8 mouse cellular contexts compared by ENCODE assay signal in the genomic region with DNA sequence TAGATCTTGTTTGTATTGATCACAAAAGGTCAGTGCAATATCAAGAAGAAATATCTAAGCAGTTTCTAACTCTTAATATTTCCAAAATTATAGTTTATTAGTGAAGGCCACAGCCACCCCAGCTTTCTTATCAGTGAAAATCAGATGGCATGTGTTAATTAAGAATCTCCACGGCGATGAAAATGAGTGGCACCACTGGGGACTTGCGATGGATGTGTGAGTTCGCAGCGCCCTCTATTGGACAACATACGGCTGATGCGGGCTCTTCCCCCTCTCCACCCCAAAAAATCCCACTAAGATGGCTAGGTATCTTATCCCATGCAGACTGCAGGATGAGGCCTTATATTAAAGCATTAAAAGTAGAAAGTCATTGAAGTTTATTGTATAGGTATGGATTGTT. TPM values are rescaled to one million over a fixed set of nuclear protein-coding genes. Genes with fewer than 3 reads are reported as not detected.
A peak's percentile ranks its signal among the peaks of the same experiment; 100 is the strongest.
DNase-seq lines count a peak whose midpoint lies in the region; ATAC-seq and TF ChIP-seq lines count a peak whose summit lies in the region.

No protein-coding gene starts in this region.

- no peaks in the 10 kb centered on the region for H3K27me3 ChIP-seq in testis, adult 2 months (ENCODE audit: control insufficient read depth, insufficient read depth, low read length)
- H3K27me3 ChIP-seq in forebrain, embryonic 16.5 days (replicated peaks; ENCODE audit: control insufficient read depth, insufficient read depth, low read length) = no peaks in the 10 kb centered on the region
- no peaks in the 10 kb centered on the region for H3K27me3 ChIP-seq in myocyte (ENCODE audit: control insufficient read depth, insufficient read depth, insufficient read length)

- DNase-seq in CD4-positive, CD25-positive, alpha-beta regulatory T cell, adult 2 months (ENCODE audit: low read depth, low spot score) = peak; percentile 65
- no peak for DNase-seq in testis, postnatal 14 days (ENCODE audit: low spot score)
- peak; percentile 11 to 31 for DNase-seq in layer of hippocampus, adult 8-10 months (ENCODE audit: low spot score in 2 of 2)
- DNase-seq in testis, postnatal 10 days (ENCODE audit: low spot score) = no peak

- H3K4me3 ChIP-seq in testis, adult 2 months (ENCODE audit: control insufficient read depth, low read depth, low read length) = no peak overlapping the region
- no peak overlapping the region for H3K4me3 ChIP-seq in forebrain, embryonic 16.5 days (replicated peaks; ENCODE audit: low read length)
- no peak overlapping the region for H3K4me3 ChIP-seq in myocyte

- ATAC-seq in CD4-positive, CD25-positive, alpha-beta regulatory T cell, adult 4 months = no peak
- ATAC-seq in forebrain, embryonic 16.5 days = peak; percentile 84

- peak; percentile 36; the same call in 1 of the 2 replicates for TF ChIP-seq CTCF in testis, adult 2 months (IDR thresholded peaks at IDR 0.05; ENCODE audit: control insufficient read depth, insufficient read depth, insufficient replicate concordance, low read depth, low read length)

- H3K27ac ChIP-seq in testis, adult 2 months (ENCODE audit: control insufficient read depth, insufficient read depth, low read depth, low read length) = no peak overlapping the region
- no peak overlapping the region for H3K27ac ChIP-seq in forebrain, embryonic 16.5 days (ENCODE audit: low read length)

- H3ac ChIP-seq in myocyte (ENCODE audit: control insufficient read depth, insufficient read length) = no peak overlapping the region

- no peaks in the 10 kb centered on the region for H3K9me3 ChIP-seq in forebrain, embryonic 16.5 days (ENCODE audit: control insufficient read depth, low read length)

- H3K79me2 ChIP-seq in myocyte (ENCODE audit: control insufficient read depth, insufficient read depth) = no peaks in the 10 kb centered on the region

- 3% methylated on average over 7 of the region's 7 CpGs for WGBS in forebrain, embryonic 16.5 days

- H3K9ac ChIP-seq in forebrain, embryonic 16.5 days (replicated peaks; ENCODE audit: low read depth, low read length) = no peak overlapping the region

- no peaks in the 10 kb centered on the region for H3K4me1 ChIP-seq in testis, adult 2 months (ENCODE audit: control insufficient read depth, insufficient read depth, low read length)
- H3K4me1 ChIP-seq in forebrain, embryonic 16.5 days (replicated peaks; ENCODE audit: control insufficient read depth, insufficient read depth, low read length) = no peaks in the 10 kb centered on the region

- no peaks in the 10 kb centered on the region for H3K36me3 ChIP-seq in testis, adult 2 months (ENCODE audit: control insufficient read depth, insufficient read depth, low read length)
- H3K36me3 ChIP-seq in forebrain, embryonic 16.5 days (ENCODE audit: control insufficient read depth, insufficient read depth) = no peaks in the 10 kb centered on the region
- H3K36me3 ChIP-seq in myocyte (ENCODE audit: control insufficient read depth, insufficient read depth) = no peaks in the 10 kb centered on the region

- TF ChIP-seq POLR2A in testis, adult 2 months (IDR thresholded peaks at IDR 0.05; ENCODE audit: control insufficient read depth, low read depth, low read length) = no peak
- TF ChIP-seq POLR2A in myocyte (IDR thresholded peaks at IDR 0.05; ENCODE audit: insufficient read length, low read depth) = no peak

- H3K4me2 ChIP-seq in forebrain, embryonic 16.5 days (ENCODE audit: low read length) = no peak overlapping the region
- H3K4me2 ChIP-seq in myocyte (ENCODE audit: low read depth) = peak overlapping the region; percentile 36

TF ChIP-seq in myocyte, 11 proteins besides CTCF, POLR2A, EP300 and RAD21:
- TF ChIP-seq MYOG (IDR thresholded peaks at IDR 0.05; ENCODE audit: control insufficient read depth in 1 of 3, insufficient read depth in 1 of 3, insufficient read length in 2 of 3, low read depth in 2 of 3) = no peak
- TF ChIP-seq MAX (IDR thresholded peaks at IDR 0.05; ENCODE audit: low read depth) = no peak
- no peak for TF ChIP-seq CEBPB (IDR thresholded peaks at IDR 0.05; ENCODE audit: insufficient read depth, poor library complexity, severe bottlenecking)
- TF ChIP-seq POLR2AphosphoS2 (IDR thresholded peaks at IDR 0.05; ENCODE audit: insufficient read length, low read depth) = no peak
- no peak for TF ChIP-seq REST (IDR thresholded peaks at IDR 0.05; ENCODE audit: insufficient read depth, insufficient read length)
- TF ChIP-seq TCF12 (IDR thresholded peaks at IDR 0.05; ENCODE audit: insufficient read depth, poor library complexity, severe bottlenecking) = no peak
- TF ChIP-seq TCF3 (IDR thresholded peaks at IDR 0.05; ENCODE audit: insufficient read length, low read depth) = no peak
- no peak for TF ChIP-seq E2F4 (IDR thresholded peaks at IDR 0.05; ENCODE audit: insufficient read depth)
- TF ChIP-seq USF1 (IDR thresholded peaks at IDR 0.05; ENCODE audit: low read depth) = no peak
- no peak for TF ChIP-seq MYOD1 (IDR thresholded peaks at IDR 0.05; ENCODE audit: control insufficient read depth in 1 of 3, insufficient read length in 2 of 3, low read depth in 2 of 3)
- TF ChIP-seq SRF (IDR thresholded peaks at IDR 0.05; ENCODE audit: control insufficient read depth, insufficient read length, low read depth) = no peak

RNA-seq across cellular contexts. Expression of a gene that starts 49.9 kb away (rescaled TPM):
- polyA plus RNA-seq in CD4-positive, CD25-positive, alpha-beta regulatory T cell, adult 4 months (2017; shearing (Covaris generic)) = 1 to 10 TPM; 2.8 to 6.0 TPM
- polyA plus RNA-seq in testis, adult 2 months (2012; rRNA removed) = 0.34 and 0.64 TPM in 2 replicates
- polyA plus RNA-seq in forebrain, embryonic 16.5 days (2015; fragmentation: Nextera tagmentation; extraction: Ambion mirVana) = 12.3 and 15.4 TPM in 2 replicates
- 10 to 100 TPM in 1 of 4 experiments, 1 to 10 TPM in 3; 9.1 to 12.0 (median 9.6) TPM for total RNA-seq in layer of hippocampus, adult 8-10 months (2022)
- polyA plus RNA-seq in myocyte (2012; fragmentation: generic; extraction: Trizol) = 1.9 TPM

RNA-seq across cellular contexts. Expression of a gene that starts 51.0 kb away (rescaled TPM):
- polyA plus RNA-seq in CD4-positive, CD25-positive, alpha-beta regulatory T cell, adult 4 months (2017; shearing (Covaris generic)) = 10 to 100 TPM; 45.9 to 48.7 TPM
- 4.5 and 5.2 TPM in 2 replicates for polyA plus RNA-seq in testis, adult 2 months (2012; rRNA removed)
- polyA plus RNA-seq in forebrain, embryonic 16.5 days (2015; fragmentation: Nextera tagmentation; extraction: Ambion mirVana) = 14.2 and 14.5 TPM in 2 replicates
- total RNA-seq in layer of hippocampus, adult 8-10 months (2022) = 10 to 100 TPM; 17.6 to 21.7 (median 18.5) TPM
- polyA plus RNA-seq in myocyte (2012; fragmentation: generic; extraction: Trizol) = 2.1 TPM

Comparison
In these comparisons a context has a peak if more than half of its experiments do, and no peak if none do; other contexts are left out.
1. DNase-seq: peak in CD4-positive, CD25-positive, alpha-beta regulatory T cell, adult 2 months (single experiment) and layer of hippocampus, adult 8-10 months (2 of 2); none in testis, postnatal 14 days (single experiment) and testis, postnatal 10 days (single experiment).